In genomic region chr2:181602367-181602766, GRCm38 (mm10) we compare ENCODE assay signal across 9 mouse cellular contexts. TPM values are rescaled to one million over a fixed set of nuclear protein-coding genes. Genes with fewer than 3 reads are reported as not detected.
DNase-seq lines count a peak whose midpoint lies in the region; ATAC-seq and TF ChIP-seq lines count a peak whose summit lies in the region.
"Had no signal": no experiment of that assay in that cellular context is flagged by ENCODE, and none has a peak within 500 bp of the region (broad histone marks: within the 10 kb centered on the region; RNA-seq: fewer than 3 reads in every experiment).

No protein-coding gene starts in this region.

- ATAC-seq in heart, postnatal 0 days (ENCODE audit: insufficient read depth, low read depth): no peak
- ATAC-seq in hindbrain, embryonic 14.5 days (ENCODE audit: low FRiP score): no peak
- no peak for ATAC-seq in midbrain, embryonic 13.5 days

- H3K9me3 ChIP-seq in heart, postnatal 0 days (replicated peaks; ENCODE audit: control insufficient read depth, low read length): no peaks in the 10 kb centered on the region
- no peaks in the 10 kb centered on the region for H3K9me3 ChIP-seq in hindbrain, embryonic 14.5 days (ENCODE audit: control insufficient read depth, low read length)
- no peaks in the 10 kb centered on the region for H3K9me3 ChIP-seq in midbrain, embryonic 13.5 days

- H3K4me1 ChIP-seq in heart, postnatal 0 days (ENCODE audit: control insufficient read depth, insufficient read depth): peaks cover 23% of the 10 kb centered on the region
- peaks cover 41% of the 10 kb centered on the region for H3K4me1 ChIP-seq in hindbrain, embryonic 14.5 days (replicated peaks; ENCODE audit: control insufficient read depth, insufficient read depth, low read length)
- peaks cover 45% of the 10 kb centered on the region for H3K4me1 ChIP-seq in midbrain, embryonic 13.5 days (replicated peaks)

- peak overlapping the region; percentile 94; the same call in 1 of the 2 replicates for H3K4me2 ChIP-seq in heart, postnatal 0 days (ENCODE audit: low read depth, low read length)
- peak overlapping the region; percentile 85 for H3K4me2 ChIP-seq in hindbrain, embryonic 14.5 days (replicated peaks)
- H3K4me2 ChIP-seq in midbrain, embryonic 13.5 days (replicated peaks): peak overlapping the region; percentile 82

- no peaks in the 10 kb centered on the region for H3K27me3 ChIP-seq in heart, postnatal 0 days (ENCODE audit: control insufficient read depth, insufficient read depth, low read length)
- H3K27me3 ChIP-seq in hindbrain, embryonic 14.5 days (ENCODE audit: control insufficient read depth, insufficient read depth, low read length): no peaks in the 10 kb centered on the region
- no peaks in the 10 kb centered on the region for H3K27me3 ChIP-seq in midbrain, embryonic 13.5 days

- no peak for TF ChIP-seq EP300 in heart, postnatal 0 days (IDR thresholded peaks at IDR 0.05; ENCODE audit: low read depth)

- no peak overlapping the region for H3K4me3 ChIP-seq in heart, postnatal 0 days (ENCODE audit: low read depth, low read length)
- H3K4me3 ChIP-seq in hindbrain, embryonic 14.5 days (replicated peaks; ENCODE audit: low read length): peak overlapping the region; percentile 80; the same call in 1 of the 2 replicates
- H3K4me3 ChIP-seq in midbrain, embryonic 13.5 days (replicated peaks): peak overlapping the region; percentile 90

- no peak for DNase-seq in heart, postnatal 0 days (ENCODE audit: low spot score)
- DNase-seq in heart, postnatal 4 days: no peak
- peak; percentile 66 for DNase-seq in c-Kit-positive CD71-positive TER-119-negative erythroid progenitor cells, embryonic 14.5 days (ENCODE audit: low read depth)
- DNase-seq in hindbrain, embryonic 14.5 days (ENCODE audit: low spot score): no peak
- DNase-seq in thymus, postnatal 36 days: no peak
- DNase-seq in thymus, postnatal 4 days: no peak
- DNase-seq in thymus, postnatal 25 days: no peak

- H3K36me3 ChIP-seq in heart, postnatal 0 days (replicated peaks; ENCODE audit: control insufficient read depth, insufficient read depth, low read length): no peaks in the 10 kb centered on the region
- H3K36me3 ChIP-seq in hindbrain, embryonic 14.5 days (replicated peaks; ENCODE audit: control insufficient read depth, insufficient read depth): 0 out of 2 replicates have a peak, but pooled peaks cover 4% of the 10 kb centered on the region
- H3K36me3 ChIP-seq in midbrain, embryonic 13.5 days: no peaks in the 10 kb centered on the region

- no peak overlapping the region for H3K9ac ChIP-seq in heart, postnatal 0 days (replicated peaks; ENCODE audit: low read depth, low read length)
- peak overlapping the region; percentile 89; the same call in 1 of the 2 replicates for H3K9ac ChIP-seq in hindbrain, embryonic 14.5 days
- peak overlapping the region; percentile 94; the same call in 1 of the 2 replicates for H3K9ac ChIP-seq in midbrain, embryonic 13.5 days (replicated peaks)

- no peak overlapping the region for H3K27ac ChIP-seq in heart, postnatal 0 days (ENCODE audit: low read depth)
- no peak overlapping the region for H3K27ac ChIP-seq in hindbrain, embryonic 14.5 days
- no peak overlapping the region for H3K27ac ChIP-seq in midbrain, embryonic 13.5 days

- 74% methylated on average over 4 of the region's 4 CpGs for WGBS in heart, postnatal 0 days
- 85% methylated on average over 4 of the region's 4 CpGs for WGBS in hindbrain, embryonic 14.5 days
- WGBS in midbrain, embryonic 13.5 days: 79% methylated on average over 4 of the region's 4 CpGs

- TF ChIP-seq CTCF in heart, postnatal 0 days (IDR thresholded peaks at IDR 0.05; ENCODE audit: low read depth): no peak

RNA-seq across cellular contexts. Expression of gene Samd10, which starts 3.4 kb away (rescaled TPM):
- 3.6 and 8.0 TPM in 2 replicates for total RNA-seq in heart, postnatal 0 days (2014; rRNA removed; ENCODE audit: low replicate concordance)
- 6.9 and 7.7 TPM in 2 replicates for polyA plus RNA-seq in heart, postnatal 0 days (2015; fragmentation: Nextera tagmentation; extraction: Ambion mirVana)
- 1 to 10 TPM; 4.8 to 4.9 TPM for total RNA-seq in heart, postnatal 4 days (2021)
- 192 and 211 TPM in 2 replicates for polyA plus RNA-seq in hindbrain, embryonic 14.5 days (2014; fragmentation: Nextera tagmentation; extraction: Ambion mirVana)
- 171 and 176 TPM in 2 replicates for polyA plus RNA-seq in midbrain, embryonic 13.5 days (2015; fragmentation: Nextera tagmentation; extraction: Ambion mirVana)

RNA-seq across cellular contexts. Expression of gene Zfp512b, which starts 9.8 kb away (rescaled TPM):
- 14.5 and 17.6 TPM in 2 replicates for total RNA-seq in heart, postnatal 0 days (2014; rRNA removed; ENCODE audit: low replicate concordance)
- polyA plus RNA-seq in heart, postnatal 0 days (2015; fragmentation: Nextera tagmentation; extraction: Ambion mirVana): 13.3 and 16.2 TPM in 2 replicates
- total RNA-seq in heart, postnatal 4 days (2021): 10 to 100 TPM; 41.8 to 45.5 TPM
- polyA plus RNA-seq in hindbrain, embryonic 14.5 days (2014; fragmentation: Nextera tagmentation; extraction: Ambion mirVana): 68.3 and 86.2 TPM in 2 replicates
- polyA plus RNA-seq in midbrain, embryonic 13.5 days (2015; fragmentation: Nextera tagmentation; extraction: Ambion mirVana): 68.1 and 70.2 TPM in 2 replicates

RNA-seq across cellular contexts. Expression of gene Prpf6, which starts 10.7 kb away (rescaled TPM):
- total RNA-seq in heart, postnatal 0 days (2014; rRNA removed; ENCODE audit: low replicate concordance): 18.5 and 23.4 TPM in 2 replicates
- 30.7 and 31.8 TPM in 2 replicates for polyA plus RNA-seq in heart, postnatal 0 days (2015; fragmentation: Nextera tagmentation; extraction: Ambion mirVana)
- total RNA-seq in heart, postnatal 4 days (2021): 10 to 100 TPM; 35.1 to 36.1 TPM
- 53.9 and 58.2 TPM in 2 replicates for polyA plus RNA-seq in hindbrain, embryonic 14.5 days (2014; fragmentation: Nextera tagmentation; extraction: Ambion mirVana)
- polyA plus RNA-seq in midbrain, embryonic 13.5 days (2015; fragmentation: Nextera tagmentation; extraction: Ambion mirVana): 71.7 and 72.8 TPM in 2 replicates

RNA-seq across cellular contexts. Expression of gene Uckl1, which starts 17.7 kb away (rescaled TPM):
- total RNA-seq in heart, postnatal 0 days (2014; rRNA removed; ENCODE audit: low replicate concordance): 80.0 and 156 TPM in 2 replicates
- polyA plus RNA-seq in heart, postnatal 0 days (2015; fragmentation: Nextera tagmentation; extraction: Ambion mirVana): 59.3 and 61.5 TPM in 2 replicates
- 10 to 100 TPM; 50.2 to 54.5 TPM for total RNA-seq in heart, postnatal 4 days (2021)
- polyA plus RNA-seq in hindbrain, embryonic 14.5 days (2014; fragmentation: Nextera tagmentation; extraction: Ambion mirVana): 57.2 and 60.7 TPM in 2 replicates
- 71.2 and 82.5 TPM in 2 replicates for polyA plus RNA-seq in midbrain, embryonic 13.5 days (2015; fragmentation: Nextera tagmentation; extraction: Ambion mirVana)

RNA-seq across cellular contexts. Expression of gene Gm29797, which starts 54.5 kb away (rescaled TPM):
- not detected in 2 replicates for total RNA-seq in heart, postnatal 0 days (2014; rRNA removed; ENCODE audit: low replicate concordance)
- polyA plus RNA-seq in heart, postnatal 0 days (2015; fragmentation: Nextera tagmentation; extraction: Ambion mirVana): not detected in 2 replicates
- not detected for total RNA-seq in heart, postnatal 4 days (2021)
- 0.27 TPM in 1 of 2 replicates, not detected in the other for polyA plus RNA-seq in hindbrain, embryonic 14.5 days (2014; fragmentation: Nextera tagmentation; extraction: Ambion mirVana)
- not detected in 2 replicates for polyA plus RNA-seq in midbrain, embryonic 13.5 days (2015; fragmentation: Nextera tagmentation; extraction: Ambion mirVana)
- total RNA-seq: left cerebral cortex, postnatal 25 days had no signal

Comparison
In these comparisons a context has a peak if more than half of its experiments do, and no peak if none do; other contexts are left out.
1. RNA of gene Samd10, which starts 3.4 kb away (polyA plus RNA-seq): 192 to 211 TPM in hindbrain, embryonic 14.5 days and 171 to 176 TPM in midbrain, embryonic 13.5 days; 6.9 to 7.7 TPM in heart, postnatal 0 days; every median in the first group is over 10 times any median in the second.
2. Peak in every context shown above with its lines, with median percentiles within 50 percentile points of each other: H3K4me2 ChIP-seq.